Mouse (Mus musculus) layer of hippocampus, postnatal 10 days (tissue): ENCODE results near the gene Sesn1. TPM values are rescaled to one million over a fixed set of nuclear protein-coding genes. Genes with fewer than 3 reads are reported as not detected.

Source experiments
- DNase-seq, 2 experiments: peaks; one replicate each; pipeline ENCODE4 v3.0.0; 2021; ENCODE audit warnings: low spot score in 2 of 2
- total RNA-seq, 2 experiments: library from RNA; stranded (reverse); gene quantifications; 2 replicates each; pipeline ENCODE4 v1.2.3; 2021

The Sesn1 gene
- total RNA-seq, 2 experiments from 2014 or later: 28.7 to 31.4 TPM

DNA sequence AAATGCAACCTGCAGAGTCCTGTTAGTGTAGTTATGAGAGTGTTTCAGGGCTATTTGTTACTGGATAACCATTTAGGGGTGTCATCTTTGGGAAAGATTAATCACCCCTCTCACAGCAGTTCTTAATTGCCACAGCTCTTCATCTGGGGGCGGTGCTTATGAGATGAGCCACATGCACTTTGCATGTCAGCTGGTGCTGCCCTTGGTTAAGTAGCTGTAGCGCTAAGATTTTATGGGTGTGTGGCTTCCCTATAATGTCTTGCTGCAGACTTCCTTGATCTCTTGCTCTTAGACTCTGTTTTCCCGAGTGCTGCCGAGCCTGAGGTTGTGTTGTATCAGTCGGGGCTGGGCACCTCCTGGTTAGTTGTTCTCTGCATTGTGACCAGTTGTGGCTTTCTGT is 58.2 kb downstream of the Sesn1 start:
- no peak for DNase-seq

- no peak for DNase-seq
These were observed 60.4 kb downstream of the Sesn1 start for GRCm38 (mm10) chr10:41870101-41870500.

DNA sequence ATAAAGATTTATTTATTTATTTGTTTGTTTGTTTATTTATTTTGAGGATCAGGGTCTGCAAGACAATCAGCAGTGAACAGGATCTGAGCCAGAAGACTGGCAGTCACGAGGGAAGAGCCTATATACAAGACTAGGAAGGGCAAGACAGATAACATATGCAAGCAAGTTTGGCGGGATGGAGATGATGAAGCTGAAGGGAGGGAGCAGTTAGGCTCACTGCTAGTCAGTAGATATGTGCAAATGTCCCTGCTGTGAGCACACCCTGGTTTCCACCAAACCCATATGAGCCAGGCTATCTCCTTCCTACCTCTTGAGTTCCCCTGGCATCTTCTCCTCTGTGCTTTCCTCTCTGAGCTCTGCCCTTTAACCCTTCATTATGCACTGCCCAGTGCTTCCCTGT is 61.8 kb downstream of the Sesn1 start:
- DNase-seq: no peak

GRCm38 (mm10) chr10:41875624-41876023 is 65.9 kb downstream of the Sesn1 start:
- no peak for DNase-seq

DNA sequence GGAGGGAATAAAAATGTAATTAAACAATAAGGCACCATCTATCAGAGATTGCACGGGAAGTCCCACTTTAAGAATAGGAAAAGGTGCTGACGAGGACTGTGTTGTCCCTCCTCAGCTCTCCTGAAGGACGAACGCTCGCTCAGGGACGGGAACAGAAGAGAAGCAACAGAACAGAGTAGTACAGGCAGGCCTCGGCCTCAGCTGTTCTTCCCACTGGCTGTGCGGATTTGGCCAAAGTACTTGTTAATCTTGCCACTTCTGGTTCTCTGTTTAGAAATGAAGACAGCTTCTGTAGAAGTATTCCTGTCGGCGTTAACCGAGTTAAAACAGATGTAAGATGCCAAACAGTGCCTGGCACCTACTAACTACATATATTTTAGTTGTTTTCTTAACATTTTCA is 68.6 kb downstream of the Sesn1 start:
- no peak for DNase-seq

DNA sequence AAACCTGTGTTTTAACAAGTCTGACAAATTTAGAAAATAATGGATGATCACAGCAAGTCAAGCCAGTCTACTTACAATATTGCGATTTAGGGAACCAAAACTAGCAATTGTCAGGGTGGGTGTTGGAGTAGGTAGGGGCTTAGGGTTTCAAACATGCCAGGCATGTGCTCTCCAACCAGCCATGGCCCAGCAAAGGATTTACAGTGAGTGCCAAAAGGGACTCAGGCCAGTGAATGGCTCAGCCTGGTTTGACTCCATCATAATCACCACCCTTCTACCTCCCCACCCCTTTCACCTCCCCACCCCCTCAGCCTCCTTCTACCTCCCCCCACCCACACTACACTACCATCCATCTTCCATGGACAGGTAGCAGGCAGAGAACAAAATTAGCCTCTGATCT is 69.9 kb downstream of the Sesn1 start:
- no peak for DNase-seq

- no peak for DNase-seq
These were observed 70.5 kb downstream of the Sesn1 start for GRCm38 (mm10) chr10:41880206-41880605.

GRCm38 (mm10) chr10:41880777-41881176 is 71.0 kb downstream of the Sesn1 start:
- no peak for DNase-seq

- DNase-seq: no peak
These were observed 71.7 kb downstream of the Sesn1 start for GRCm38 (mm10) chr10:41881438-41881837.

DNA sequence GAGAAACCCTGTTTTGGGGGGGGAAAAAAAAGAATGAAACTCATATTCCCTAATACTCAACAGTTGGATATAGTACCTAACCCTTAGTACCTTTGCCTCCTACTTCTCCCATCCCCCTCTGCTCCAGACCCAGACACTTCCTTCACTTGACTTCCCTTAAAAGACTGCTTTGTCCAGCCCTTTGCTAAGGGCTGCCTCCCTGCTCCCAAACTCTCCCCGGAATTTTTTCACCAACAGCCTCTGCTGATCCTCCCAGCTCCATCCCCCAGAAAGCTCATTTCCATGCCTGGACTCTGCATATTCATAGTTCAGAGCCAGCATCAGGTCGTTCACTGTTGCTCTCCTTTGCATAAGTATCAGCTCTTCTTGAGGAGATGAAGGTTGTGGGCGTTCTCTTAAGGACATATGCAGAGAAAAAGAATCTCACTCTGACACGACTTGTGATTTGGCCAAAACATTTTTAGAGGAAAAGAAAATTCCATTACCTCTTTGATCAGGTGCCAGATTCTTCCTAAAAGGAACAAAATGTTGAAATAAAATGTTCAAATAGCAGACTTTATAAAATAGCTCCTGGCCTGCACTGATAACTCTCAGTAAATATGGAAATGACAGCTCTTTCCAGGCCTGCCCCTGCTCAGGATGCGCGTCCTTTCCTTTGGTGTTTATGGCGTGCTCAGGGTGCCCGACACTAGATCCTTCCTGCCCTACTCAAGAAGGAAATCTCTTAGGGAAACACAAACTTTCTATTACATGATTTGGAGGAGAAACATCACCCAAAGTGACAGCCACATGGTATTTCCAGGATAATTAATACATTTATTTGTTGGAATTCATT is 74.2 kb downstream of the Sesn1 start:
- DNase-seq: no peak

GRCm38 (mm10) chr10:41887080-41887821 is 77.5 kb downstream of the Sesn1 start:
- peak; percentile 87 to 94 for DNase-seq

GRCm38 (mm10) chr10:41888365-41888941 is 78.7 kb downstream of the Sesn1 start:
- DNase-seq: no peak

DNA sequence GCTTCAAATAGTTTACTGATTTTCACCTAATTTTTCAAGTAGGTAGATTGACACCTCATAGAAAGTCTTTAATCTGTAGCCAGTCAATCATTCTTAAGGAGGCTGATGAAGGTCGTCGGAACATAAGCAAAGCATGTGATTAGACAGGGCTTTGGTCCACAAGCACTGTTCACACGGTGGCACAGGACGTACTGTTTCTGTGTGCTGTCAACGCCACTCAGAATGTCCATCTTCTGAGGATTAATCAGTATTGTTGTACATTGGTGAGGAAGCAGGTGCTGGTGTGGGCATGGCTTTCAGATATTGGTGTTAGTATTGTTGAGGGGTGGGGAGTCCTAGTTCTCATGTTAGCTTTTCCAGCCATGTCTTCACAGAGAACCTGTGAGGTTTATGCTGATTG is 79.8 kb downstream of the Sesn1 start:
- DNase-seq: no peak

- DNase-seq: no peak
These were observed 80.8 kb downstream of the Sesn1 start for GRCm38 (mm10) chr10:41890537-41890936.

- no peak for DNase-seq
These were observed 81.6 kb downstream of the Sesn1 start for GRCm38 (mm10) chr10:41891312-41891711.

- DNase-seq: no peak
These were observed 84.0 kb downstream of the Sesn1 start for GRCm38 (mm10) chr10:41893433-41894411.

DNA sequence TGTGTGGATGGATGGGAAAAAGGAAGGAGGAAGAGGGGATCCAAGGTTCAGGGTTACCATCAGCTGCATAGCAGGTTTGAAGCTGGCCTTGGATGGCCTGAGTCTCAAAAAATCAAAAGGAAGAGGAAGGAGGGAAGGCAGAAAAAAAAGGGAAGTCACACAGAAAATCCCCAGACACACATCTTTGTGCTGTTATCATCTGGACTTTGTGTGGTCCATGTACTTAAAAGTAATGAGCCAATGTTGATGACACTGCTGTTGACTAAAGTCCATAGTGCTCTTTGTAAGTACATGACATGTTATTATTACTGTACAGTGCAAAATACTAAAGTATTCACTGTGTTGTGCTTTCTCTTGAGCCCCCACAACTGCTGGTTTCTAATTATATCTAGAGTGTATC is 86.7 kb downstream of the Sesn1 start:
- no peak for DNase-seq

- no peak for DNase-seq
These were observed 87.1 kb downstream of the Sesn1 start for GRCm38 (mm10) chr10:41896865-41897264.

DNA sequence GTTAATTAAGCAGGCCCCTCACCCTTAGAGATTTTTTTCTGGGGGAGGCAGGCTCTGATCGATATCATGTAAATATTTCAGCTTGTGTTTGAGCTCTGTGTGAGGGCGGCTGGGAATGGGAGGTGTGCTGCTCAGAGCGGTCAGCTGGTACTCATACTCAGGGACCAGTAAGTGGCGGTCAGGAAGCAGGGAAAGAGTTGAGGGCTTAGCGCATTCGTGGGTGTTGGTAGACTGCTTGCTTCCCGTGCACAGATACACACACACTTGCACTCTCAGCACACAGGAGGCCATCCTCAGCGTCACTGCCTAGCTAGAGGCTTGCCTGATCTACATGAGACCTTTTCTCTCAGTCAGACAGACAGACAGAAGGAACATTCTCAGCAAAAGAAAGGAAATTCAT is 91.7 kb downstream of the Sesn1 start:
- no peak for DNase-seq

GRCm38 (mm10) chr10:41901864-41902263 is 92.1 kb downstream of the Sesn1 start:
- DNase-seq: no peak

DNA sequence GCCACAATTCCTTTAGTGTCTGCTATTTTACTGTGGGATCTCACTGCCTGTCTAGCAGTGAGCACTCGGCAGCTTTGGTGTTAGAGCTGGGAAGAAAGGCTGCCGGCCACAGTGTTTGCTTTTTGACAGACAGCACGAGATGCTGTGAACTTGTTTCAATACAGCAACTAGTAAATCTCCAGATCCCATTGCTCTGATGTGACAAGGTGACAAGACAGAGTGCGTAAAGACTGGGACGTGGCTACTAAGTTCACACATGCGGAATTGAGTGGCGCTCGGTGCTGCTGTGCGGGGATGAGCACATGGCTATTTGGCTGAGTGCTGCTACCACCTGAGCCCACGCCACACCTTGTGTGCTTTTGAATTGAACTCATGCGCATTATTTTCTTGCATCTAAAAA is 97.7 kb downstream of the Sesn1 start:
- DNase-seq: no peak
